Mouse (Mus musculus) cerebellum, adult 2 months (tissue): ENCODE measurements around the gene Commd3. TPM values are rescaled to one million over a fixed set of nuclear protein-coding genes. Genes with fewer than 3 reads are reported as not detected.
A peak's percentile ranks its signal among the peaks of the same experiment; 100 is the strongest.

Source experiments
- DNase-seq, 2 experiments: peaks; one replicate each; pipeline ENCODE4 v3.0.0; 2021
- H3K27ac ChIP-seq: fragments of 200-500 bp; 2 replicates; pipeline ENCODE4 v1.5.1; 2012; ENCODE audit warnings: low read length, control low read depth, inconsistent platforms; ENCODE audit not compliant: insufficient read depth
- H3K27me3 ChIP-seq: fragments of 200-500 bp; 2 replicates; pipeline ENCODE4 v1.6.1; 2012; ENCODE audit warnings: inconsistent platforms, mild to moderate bottlenecking, low read length, moderate library complexity; ENCODE audit not compliant: control insufficient read depth, insufficient read depth
- H3K4me1 ChIP-seq: fragments of 200-500 bp; 2 replicates; pipeline ENCODE4 v1.6.1; 2011; ENCODE audit warnings: low read length; ENCODE audit not compliant: control insufficient read depth, insufficient read depth
- H3K4me3 ChIP-seq: fragments of 200-500 bp; replicated peaks from 2 replicates; pipeline ENCODE3; 2011; ENCODE audit warnings: mild to moderate bottlenecking, low read depth, low read length, control low read depth; ENCODE audit not compliant: insufficient read depth
- CTCF ChIP-seq: fragments of 200-500 bp; IDR thresholded peaks from 2 replicates; pipeline ENCODE4 v1.5.1; 2011; ENCODE audit warnings: low read depth, mild to moderate bottlenecking, control low read depth, low read length, moderate library complexity, borderline replicate concordance; ENCODE audit not compliant: insufficient read depth
- POLR2A ChIP-seq: fragments of 200-500 bp; IDR thresholded peaks from 2 replicates; pipeline ENCODE4 v1.6.1; 2011; ENCODE audit warnings: low read length, control low read depth, borderline replicate concordance; ENCODE audit not compliant: insufficient read depth
- WGBS: fragments of 180-500 bp; shearing (Covaris S2); methylation state at CpG from one replicate; pipeline ENCODE4 v1.1.7; 2018; 5-methylcytosine and 5-hydroxymethylcytosine counted together
- polyA plus RNA-seq: library from polyadenylated mRNA; depleted of rRNA; stranded (reverse); fragments of >200 nt; gene quantifications from 2 replicates; pipeline ENCODE4 v1.2.3, GENCODE M21; 2012; rRNA removed

Commd3 gene
- 124 and 126 TPM in 2 replicates for polyA plus RNA-seq

DNA sequence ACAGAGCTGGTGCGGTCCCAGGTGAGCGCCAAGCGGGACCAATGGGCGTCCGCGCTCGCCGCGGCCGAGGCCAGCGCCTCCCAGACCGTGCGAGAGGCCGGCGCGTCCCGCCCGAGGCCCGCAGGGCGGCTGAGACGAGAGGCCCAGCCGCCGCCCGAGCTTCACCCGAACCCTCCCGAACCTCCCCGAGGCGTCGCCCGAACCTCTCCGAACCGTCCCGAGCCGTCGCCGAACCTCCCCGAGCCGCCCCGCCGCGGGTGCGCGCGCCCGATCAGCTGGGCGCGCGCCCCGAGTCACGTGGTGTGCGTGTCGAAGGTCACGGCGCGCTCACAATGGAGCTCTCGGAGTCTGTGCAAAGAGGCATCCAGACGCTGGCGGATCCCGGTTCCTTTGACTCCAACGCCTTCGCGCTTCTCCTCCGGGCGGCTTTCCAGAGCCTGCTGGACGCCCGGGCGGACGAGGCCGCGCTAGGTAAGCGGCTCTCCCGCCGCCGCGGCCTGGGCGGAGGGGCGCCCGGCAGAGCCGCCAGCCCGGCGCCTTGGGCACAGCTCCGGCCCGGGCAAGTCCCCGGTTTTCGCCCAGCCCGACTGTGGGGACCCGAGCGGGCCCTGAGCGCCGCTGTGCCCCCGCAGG is at the start of gene Commd3:
Commd3 (plus strand) TSS at position 252 of the 633 bp plus-strand sequence.
- Histone ChIP-seq H3K27ac (peak within 1 kb of the TSS; percentile 97), H3K4me3 (peak within 1 kb of the TSS; percentile 90), H3K27me3 (no peaks in the 10 kb centered on the region), H3K4me1 (no peaks in the 10 kb centered on the region; the same call in 1 of the 2 replicates)
- TF ChIP-seq CTCF (no peak), POLR2A (peak; percentile 57; the same call in 1 of the 2 replicates)
- DNase-seq: peak; percentile 96 to 99
- under 1% methylated on average over 91 of the region's 91 CpGs for WGBS

DNA sequence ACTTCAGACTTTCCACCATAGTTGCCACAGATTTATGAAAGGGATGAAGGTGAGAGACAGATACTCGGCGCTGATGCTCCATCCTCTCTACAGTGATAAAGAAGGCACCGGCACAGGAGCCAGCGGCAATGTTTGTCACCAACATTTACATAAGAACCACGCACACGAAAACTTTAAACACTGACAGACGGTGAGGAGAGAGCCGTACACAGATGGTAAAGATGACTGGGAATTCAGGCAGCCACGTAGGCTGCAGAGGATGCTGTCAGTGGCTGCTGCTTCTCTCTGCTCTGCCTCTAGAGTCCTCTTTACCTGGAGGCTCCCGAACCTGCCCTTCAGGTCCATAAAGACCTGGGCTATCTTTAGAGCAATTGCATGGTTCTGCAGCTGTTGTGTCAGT is 49.0 kb upstream of the Commd3 start:
- no peak overlapping the region for H3K27ac ChIP-seq
- no peak overlapping the region for H3K4me3 ChIP-seq
- H3K4me1 ChIP-seq: no peaks in the 10 kb centered on the region
- TF ChIP-seq POLR2A (no peak), CTCF (no peak)
- DNase-seq: no peak
- no peaks in the 10 kb centered on the region; the same call in 1 of the 2 replicates for H3K27me3 ChIP-seq
- WGBS: 76% methylated on average over 10 of the region's 10 CpGs

DNA sequence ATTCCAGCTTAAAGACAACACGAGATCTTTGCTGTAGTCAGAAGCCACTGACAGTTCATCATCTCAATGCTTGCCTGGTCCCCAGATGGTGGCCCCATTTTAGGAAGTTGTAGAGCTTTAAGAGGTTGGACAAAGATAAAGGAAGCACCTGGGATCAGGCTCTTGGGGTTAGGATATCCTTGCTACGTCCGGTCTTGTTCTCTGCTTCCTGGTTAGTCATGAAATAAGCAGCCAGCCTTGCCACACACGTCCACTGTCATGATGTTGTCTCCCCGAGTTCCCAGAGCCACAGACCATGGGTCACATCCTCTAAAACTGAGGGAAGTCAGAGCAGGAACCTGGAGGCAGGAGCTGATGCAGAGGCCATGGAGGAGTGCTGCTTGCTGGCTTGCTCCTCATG is 41.6 kb upstream of the Commd3 start:
- Histone ChIP-seq H3K27ac (no peak overlapping the region), H3K27me3 (no peaks in the 10 kb centered on the region), H3K4me1 (no peaks in the 10 kb centered on the region), H3K4me3 (no peak overlapping the region)
- no peak for DNase-seq
- no peak for TF ChIP-seq CTCF
- no peak for TF ChIP-seq POLR2A
- 86% methylated on average over 5 of the region's 5 CpGs for WGBS

DNA sequence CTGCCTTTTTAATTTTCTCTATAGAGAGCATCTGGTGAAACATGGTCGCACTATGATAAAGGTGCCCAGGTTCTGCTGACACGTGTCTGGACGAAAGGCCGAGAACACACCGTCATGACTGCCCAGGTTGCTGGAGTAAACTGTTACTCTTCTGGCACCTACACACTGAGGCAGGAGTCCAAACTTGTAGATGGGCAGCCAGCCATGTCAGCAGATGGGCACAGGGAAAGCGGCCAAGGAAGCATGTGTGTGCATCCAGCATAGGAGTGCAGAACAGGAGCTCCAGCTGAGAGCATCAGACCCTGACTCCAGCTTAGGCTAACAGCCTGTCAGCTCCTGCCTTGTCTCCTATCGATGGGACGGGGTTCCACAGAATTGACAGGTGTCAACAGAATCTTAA is 37.1 kb upstream of the Commd3 start:
- no peaks in the 10 kb centered on the region for H3K27me3 ChIP-seq
- DNase-seq: peak; percentile 98 to 100
- no peak overlapping the region for H3K27ac ChIP-seq
- H3K4me3 ChIP-seq: no peak overlapping the region
- peaks cover 3% of the 10 kb centered on the region; the same call in 1 of the 2 replicates for H3K4me1 ChIP-seq
- no peak for TF ChIP-seq CTCF
- TF ChIP-seq POLR2A: no peak
- WGBS: 7% methylated on average over 8 of the region's 8 CpGs

DNA sequence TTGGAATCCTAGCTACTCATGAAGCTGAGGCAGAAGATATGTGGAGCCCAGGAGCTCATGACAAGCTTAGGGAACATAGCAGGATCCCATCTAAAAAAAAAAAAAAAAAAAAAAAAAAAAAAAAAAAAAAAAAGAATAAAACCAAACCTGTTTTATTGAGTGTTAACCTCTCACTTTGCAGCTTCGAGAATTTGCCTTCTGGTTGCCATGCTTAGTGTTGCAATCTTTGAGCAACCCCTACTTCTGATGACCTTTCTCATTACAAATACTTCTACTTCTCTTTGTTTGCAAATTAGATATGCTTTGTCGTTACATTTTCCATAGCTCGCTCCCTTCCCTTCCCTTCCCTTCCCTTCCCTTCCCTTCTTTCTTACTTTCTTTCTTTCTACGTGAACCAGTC is 23.6 kb upstream of the Commd3 start:
- H3K27ac ChIP-seq: no peak overlapping the region
- H3K27me3 ChIP-seq: no peaks in the 10 kb centered on the region
- WGBS: 81% methylated on average over 4 of the region's 4 CpGs
- TF ChIP-seq POLR2A (no peak), CTCF (no peak)
- H3K4me1 ChIP-seq: no peaks in the 10 kb centered on the region
- no peak for DNase-seq
- no peak overlapping the region for H3K4me3 ChIP-seq

DNA sequence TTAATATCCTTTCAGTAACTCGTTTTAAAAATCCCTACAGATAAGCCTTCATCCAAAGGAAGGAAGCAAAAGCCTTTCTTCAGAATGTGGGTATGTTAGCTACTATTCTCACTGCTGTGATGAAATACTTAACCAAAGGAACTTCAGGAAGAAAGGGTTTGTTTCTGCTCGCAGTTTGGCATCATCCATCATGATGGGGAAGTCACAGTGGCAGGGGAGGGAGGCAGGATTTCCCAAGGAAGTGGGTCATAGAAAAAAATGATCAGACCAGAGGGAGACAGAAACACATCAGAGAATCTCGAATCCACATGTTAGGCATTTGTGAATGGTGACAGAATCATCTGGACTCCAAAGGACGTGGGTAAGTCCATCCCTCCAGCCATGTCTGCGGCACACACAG is 17.4 kb upstream of the Commd3 start:
- TF ChIP-seq POLR2A: no peak
- no peak for TF ChIP-seq CTCF
- H3K4me1 ChIP-seq: no peaks in the 10 kb centered on the region
- 68% methylated on average over 5 of the region's 5 CpGs for WGBS

DNA sequence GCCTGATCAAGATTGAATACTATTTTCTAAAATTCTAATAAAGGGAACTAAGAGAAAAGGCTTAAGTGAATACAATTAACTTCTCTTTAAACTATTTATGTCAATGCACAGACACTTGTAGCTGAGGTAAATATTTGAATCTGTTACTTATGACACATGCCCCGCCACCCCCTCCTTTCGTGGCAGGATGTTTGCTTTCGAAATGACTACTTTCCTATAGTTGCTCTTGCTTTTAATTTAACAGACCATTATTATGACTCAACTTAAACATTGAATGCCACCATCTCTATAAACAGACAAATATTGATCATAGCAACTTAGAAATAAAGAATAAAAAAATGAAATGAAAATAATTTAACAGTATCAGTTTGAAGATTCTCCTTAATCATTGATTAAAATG is 8.2 kb upstream of the Commd3 start:
- 96% methylated on average over 3 of the region's 3 CpGs for WGBS
- no peak overlapping the region for H3K4me3 ChIP-seq
- H3K27me3 ChIP-seq: no peaks in the 10 kb centered on the region
- DNase-seq: no peak
- no peak for TF ChIP-seq POLR2A
- no peak for TF ChIP-seq CTCF
- H3K4me1 ChIP-seq: no peaks in the 10 kb centered on the region
- no peak overlapping the region for H3K27ac ChIP-seq

More for the DNA sequence above, 17.4 kb upstream of the Commd3 start:
- H3K27ac ChIP-seq: no peak overlapping the region
- no peaks in the 10 kb centered on the region for H3K27me3 ChIP-seq
- no peak overlapping the region for H3K4me3 ChIP-seq
- DNase-seq: no peak

DNA sequence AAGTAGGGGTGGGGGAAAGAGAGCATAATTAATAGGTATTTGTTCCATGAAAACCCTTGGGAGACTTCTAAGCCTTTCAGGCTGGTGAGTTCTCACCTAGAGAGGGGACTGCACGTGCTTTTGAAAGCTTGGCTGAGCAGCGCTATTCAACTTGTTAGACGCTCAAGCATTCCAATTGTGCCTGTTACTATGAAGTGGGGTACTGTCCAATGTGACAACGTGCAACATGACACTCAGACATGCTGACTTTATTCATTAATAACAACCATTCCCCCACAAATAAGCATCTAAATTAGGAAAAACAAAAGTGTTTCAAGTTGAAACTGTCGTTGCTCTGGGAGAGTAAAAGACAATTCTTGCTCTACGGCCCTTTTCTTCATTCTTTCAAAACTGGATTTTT is 1.1 kb upstream of the Commd3 start:
- H3K27me3 ChIP-seq: no peaks in the 10 kb centered on the region
- no peak for DNase-seq
- WGBS: 85% methylated on average over 6 of the region's 6 CpGs

More for the DNA sequence above, 1.1 kb upstream of the Commd3 start:
- Histone ChIP-seq H3K4me1 (no peaks in the 10 kb centered on the region; the same call in 1 of the 2 replicates), H3K4me3 (no peak overlapping the region), H3K27ac (no peak overlapping the region)
- TF ChIP-seq CTCF (no peak), POLR2A (no peak)
